Mouse (Mus musculus) left cerebral cortex, adult 11 months (tissue): ENCODE measurements at regions not wholly inside any gene's neighbourhood (a gene's known extent, or its start where the extent isn't known, plus 50 kb on each side); places are given as distances from the start of the nearest gene placed in this dataset.
"Not testable (repeated sequence)": the region's sequence is repeated elsewhere in the genome, so short reads cannot be mapped to it uniquely, and the experiment has no call there.

Source experiments
- DNase-seq: peaks from one replicate; pipeline ENCODE4 v3.0.0; 2022; ENCODE audit warnings: low spot score

DNA sequence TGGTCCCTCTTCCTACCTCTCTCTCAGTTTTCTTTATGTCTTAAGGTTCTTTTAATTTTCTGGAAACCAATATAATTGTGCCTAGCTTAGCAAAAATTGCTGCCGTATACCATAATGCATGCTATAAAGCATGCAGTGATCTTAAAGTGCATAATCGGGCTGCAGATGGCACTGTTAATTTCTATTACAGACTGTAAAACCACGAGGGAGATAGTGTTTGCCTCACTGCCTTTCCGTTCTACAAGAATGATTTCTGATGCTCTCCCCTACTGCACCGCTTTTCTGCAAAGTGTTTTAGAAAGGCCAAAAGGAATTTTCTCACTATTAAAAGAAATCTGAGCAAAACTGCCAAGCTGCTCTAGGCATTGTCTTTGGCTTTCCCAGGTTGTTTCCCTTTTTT, 357.6 kb downstream of the Tusc1 start:
- DNase-seq, result no peak

DNA sequence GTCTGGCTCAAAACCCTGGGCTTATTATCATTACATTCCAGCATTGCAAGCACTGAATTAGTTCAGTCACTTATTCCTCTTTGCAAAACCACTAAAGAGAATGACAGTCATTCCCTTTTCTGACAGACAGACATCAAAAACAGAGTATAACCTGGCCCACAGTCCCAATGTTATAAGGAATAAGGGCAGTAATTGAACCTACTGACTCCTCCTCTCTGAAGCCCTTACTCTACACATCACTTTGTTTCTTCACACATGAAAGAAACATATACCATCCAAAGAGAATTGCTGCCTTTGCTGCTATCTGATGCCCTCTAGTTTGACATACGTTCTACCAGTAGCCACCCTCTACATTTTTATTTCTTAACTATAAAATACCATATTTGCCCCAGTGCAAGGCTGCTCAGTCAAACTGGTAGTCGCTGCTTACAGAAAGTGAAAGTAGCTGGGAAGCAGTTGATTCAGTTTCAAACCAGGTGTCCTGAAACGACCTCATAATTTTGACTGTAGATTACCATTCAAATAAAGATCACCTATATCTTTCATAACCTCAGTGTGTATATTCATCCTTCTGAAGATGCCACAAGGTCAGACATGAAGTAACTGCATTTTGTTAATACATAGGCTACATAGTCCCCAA, 393.1 kb downstream of the Tusc1 start:
- DNase-seq, result no peak

DNA sequence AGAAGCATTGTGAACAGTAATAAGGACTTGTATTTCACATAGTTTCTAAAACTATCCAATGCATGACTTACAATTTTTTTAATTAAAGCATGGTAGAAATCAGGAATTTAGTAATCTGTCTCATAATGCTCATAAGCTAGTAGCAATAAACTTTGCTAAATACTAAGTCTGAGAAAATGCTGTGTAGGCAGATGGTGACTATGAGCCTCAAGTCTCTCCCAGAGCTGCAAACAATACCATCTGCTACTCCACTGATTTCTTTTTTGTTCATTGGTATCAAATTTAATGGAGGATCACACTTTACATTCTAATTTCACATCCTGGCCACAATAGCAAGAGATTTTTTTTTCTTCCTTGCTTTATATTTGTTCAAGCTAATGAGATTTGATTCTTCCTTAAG, 404.0 kb downstream of the Tusc1 start:
- DNase-seq, result peak; percentile 2

DNA sequence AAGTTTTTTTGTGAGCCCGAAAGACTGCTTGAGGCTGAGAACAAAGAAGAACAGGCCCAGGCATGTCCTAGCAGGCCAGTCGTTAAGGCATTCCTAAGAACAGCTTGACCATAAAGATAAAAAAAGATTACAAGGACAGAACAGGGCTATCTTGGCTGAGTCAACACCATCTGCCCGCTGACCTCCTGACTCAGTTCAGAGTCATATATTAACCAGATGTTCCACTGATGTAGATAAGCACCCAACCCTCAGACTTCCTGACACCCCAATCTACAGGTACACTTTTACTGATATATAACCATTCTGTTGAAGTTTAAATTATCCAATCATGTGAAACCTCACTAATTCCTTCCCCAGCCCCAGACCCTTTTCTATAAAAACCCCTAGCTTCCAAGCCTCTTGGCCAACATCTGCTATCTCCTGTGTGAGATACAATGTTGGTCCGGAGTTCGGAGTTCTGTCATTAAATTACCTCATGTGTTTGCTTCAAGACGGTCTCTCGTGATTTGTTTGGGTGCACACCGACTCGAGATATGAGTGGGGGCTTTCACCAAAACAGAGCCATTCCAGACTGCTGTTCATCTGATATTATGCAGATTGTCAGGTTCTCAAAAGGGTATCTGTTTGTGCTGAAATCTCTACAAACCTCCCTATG, 413.8 kb downstream of the Tusc1 start:
- no peak for DNase-seq

DNA sequence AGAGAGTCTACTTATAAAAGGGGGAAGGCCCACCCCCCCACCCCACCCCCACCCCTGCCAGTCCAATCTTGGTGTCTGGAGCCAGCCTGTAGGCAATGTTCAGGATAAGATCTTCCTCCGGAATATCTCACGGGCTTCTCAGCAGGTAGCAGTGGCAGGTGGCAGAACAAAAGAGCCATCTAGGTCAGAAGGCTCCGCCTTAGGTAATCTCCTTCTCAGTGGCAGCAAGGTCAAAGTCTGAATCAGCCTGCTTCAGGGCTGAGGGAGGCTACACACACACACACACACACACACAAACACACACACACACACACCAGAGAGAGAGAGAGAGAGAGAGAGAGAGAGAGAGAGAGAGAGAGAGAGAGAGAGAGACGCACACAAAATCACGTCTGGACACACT, 431.8 kb downstream of the Tusc1 start:
- not testable (repeated sequence) for DNase-seq
